Mouse (Mus musculus): ENCODE data around the gene Atp2a3. TPM values are rescaled to one million over a fixed set of nuclear protein-coding genes. Genes with fewer than 3 reads are reported as not detected.
A peak's percentile ranks its signal among the peaks of the same experiment; 100 is the strongest.

Atp2a3 gene
- total RNA-seq (2018; cell fraction: chromatin; rRNA removed), result 10 to 100 TPM in 12 of 26 experiments, 1 to 10 TPM in 14; 1.8 to 23.6 (median 9.8) TPM
- 10 to 100 TPM in 12 of 26 experiments, 1 to 10 TPM in 14; 1.8 to 22.6 (median 8.3) TPM for total RNA-seq (2018; cell fraction: cytosol; rRNA removed)
- 10 to 100 TPM in 18 of 26 experiments, 1 to 10 TPM in 8; 4.8 to 27.7 (median 15.6) TPM for total RNA-seq (2018; cell fraction: nucleus; rRNA removed)
- polyA plus RNA-seq (2018), result 5.0 to 11.9 TPM (median 5.1 TPM) in 3 replicates

DNA sequence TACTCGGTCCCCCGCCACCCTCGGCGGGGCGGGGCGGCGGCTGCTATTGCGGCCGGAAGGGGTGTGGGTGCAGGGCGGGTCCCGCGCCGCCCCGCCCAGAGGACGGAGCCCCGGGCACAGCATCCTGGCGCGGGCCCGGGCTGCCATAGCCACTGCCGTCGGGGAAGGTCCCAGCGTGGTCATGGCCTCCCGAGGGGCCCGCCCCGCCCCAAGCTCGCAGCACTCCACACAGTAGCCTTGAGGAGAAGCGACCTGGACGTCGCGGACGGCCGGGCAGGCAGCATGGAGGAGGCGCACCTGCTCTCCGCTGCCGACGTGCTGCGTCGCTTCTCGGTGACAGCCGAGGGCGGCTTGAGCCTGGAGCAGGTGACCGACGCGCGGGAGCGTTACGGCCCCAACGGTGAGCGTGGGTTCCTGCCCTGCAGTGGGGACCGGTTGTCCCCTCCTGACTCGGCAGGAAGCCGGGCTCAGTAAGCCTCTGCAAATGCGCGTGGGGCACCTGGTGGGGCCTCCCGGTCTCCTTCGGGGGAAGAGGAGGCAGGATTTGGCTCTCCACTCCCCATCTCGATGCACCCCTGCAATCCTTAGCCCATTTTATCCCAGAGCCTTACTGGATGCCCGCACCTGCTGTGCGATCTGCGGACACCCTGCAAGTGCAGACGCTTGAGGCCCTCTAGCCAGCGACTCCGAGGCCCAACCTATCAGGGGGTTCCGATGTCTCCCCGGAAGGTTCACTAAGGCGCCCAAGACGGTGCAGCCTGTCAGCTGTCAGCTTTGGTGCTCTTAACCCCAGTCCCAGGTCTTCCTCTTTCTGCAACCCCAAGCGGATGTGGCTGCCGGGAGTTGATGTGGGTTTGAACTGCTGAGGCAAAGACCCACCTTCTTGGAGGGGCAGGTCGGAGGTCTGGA, at the start of gene Atp2a3:
Gene Atp2a3 (plus strand): TSS at position 98 of the 909 bp plus-strand sequence.
- 2% methylated on average over 70 of the region's 70 CpGs for WGBS (ENCODE audit: missing documents)
- no peaks in the 10 kb centered on the region for H3K36me3 ChIP-seq (ENCODE audit: inconsistent target)
- peak within 1 kb of the TSS; percentile 66 for H3K4me3 ChIP-seq (ENCODE audit: inconsistent target)
- H3K27ac ChIP-seq, result peak within 1 kb of the TSS; percentile 61
- peaks cover 6% of the 10 kb centered on the region; the same call in 1 of the 2 replicates for H3K79me2 ChIP-seq (ENCODE audit: inconsistent target)

DNA sequence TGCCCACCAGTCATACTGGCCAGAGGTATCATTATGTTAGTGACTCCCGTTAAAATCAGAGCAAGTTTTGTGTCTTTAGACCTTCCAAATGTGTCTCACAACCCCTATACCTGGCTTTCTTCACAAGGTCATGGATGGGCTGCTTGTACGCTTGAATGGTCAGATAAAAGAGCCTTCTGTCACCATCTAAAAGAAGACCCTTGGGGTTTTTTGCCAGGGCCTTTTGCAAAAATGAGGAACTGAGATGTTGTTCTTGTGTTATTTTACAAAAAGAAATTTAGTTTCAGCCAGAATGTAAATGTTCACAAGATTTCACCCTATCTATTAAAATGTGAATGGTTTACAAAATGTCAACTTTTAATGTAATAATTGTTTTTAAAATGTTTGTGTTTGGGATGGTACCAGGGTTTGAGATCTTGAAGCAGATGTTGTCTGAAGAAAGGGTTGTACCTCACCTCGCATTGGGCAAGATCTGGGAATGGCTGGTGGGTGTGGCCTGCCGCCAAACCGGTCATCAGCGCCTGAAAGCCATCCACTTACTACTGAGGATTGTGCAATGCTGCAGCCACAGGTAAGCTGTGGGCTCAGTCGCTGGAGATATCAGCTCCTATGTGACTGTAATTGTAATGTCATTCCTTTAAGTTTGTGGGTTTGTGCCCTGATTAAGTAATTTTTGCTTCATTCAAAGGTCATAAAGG, 43.5 kb upstream of the Atp2a3 start:
- no peak overlapping the region for H3K4me3 ChIP-seq (ENCODE audit: inconsistent target)
- WGBS (ENCODE audit: missing documents), result 76% methylated on average over 4 of the region's 7 CpGs
- no peaks in the 10 kb centered on the region for H3K79me2 ChIP-seq (ENCODE audit: inconsistent target)
- no peak overlapping the region for H3K27ac ChIP-seq
- peaks cover 86% of the 10 kb centered on the region for H3K36me3 ChIP-seq (ENCODE audit: inconsistent target)

DNA sequence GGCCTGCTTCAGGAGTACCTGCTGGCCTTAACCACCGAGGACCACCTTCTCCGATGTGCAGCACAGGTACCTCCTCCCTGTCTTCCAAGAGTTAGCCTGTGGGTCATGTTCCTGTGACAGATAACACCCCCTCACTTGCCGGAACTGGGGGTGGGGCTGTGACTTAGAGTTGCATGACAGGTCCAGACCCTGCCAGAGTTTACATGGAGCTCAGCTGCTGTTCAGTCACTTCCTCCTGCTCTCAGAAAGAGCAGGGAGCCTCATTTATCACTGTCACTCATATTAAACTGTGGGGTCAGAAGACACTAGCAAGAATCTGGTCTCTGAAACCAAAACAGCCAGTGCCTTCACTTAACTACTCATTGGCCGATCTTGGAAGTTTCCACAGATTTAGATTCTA, 37.9 kb upstream of the Atp2a3 start:
- Histone ChIP-seq H3K4me3 (ENCODE audit: inconsistent target) (no peak overlapping the region), H3K79me2 (ENCODE audit: inconsistent target) (no peaks in the 10 kb centered on the region), H3K36me3 (ENCODE audit: inconsistent target) (peaks cover 61% of the 10 kb centered on the region), H3K27ac (no peak overlapping the region)
- 36% methylated on average over 4 of the region's 4 CpGs for WGBS (ENCODE audit: missing documents)

DNA sequence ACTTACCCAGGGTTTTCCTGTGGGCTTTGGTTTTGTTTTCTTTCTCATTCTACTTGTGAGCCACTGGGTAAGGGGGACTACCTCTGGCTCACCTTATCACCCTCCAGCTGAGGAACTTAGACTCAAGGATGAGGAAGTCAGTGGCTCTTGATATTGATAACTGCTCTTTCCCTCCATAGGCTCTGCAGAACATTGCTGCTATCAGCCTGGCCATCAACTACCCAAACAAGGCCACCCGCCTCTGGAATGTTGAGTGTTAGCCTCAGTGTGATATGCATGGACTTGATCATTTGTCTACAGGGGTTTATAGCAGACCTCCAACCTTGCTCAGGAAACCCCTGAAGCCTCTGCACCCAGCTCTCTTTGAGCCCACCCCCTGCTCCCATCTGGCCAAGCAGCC, 36.5 kb upstream of the Atp2a3 start:
- H3K36me3 ChIP-seq (ENCODE audit: inconsistent target), result peaks cover 48% of the 10 kb centered on the region
- no peak overlapping the region for H3K27ac ChIP-seq
- no peaks in the 10 kb centered on the region for H3K79me2 ChIP-seq (ENCODE audit: inconsistent target)
- no peak overlapping the region for H3K4me3 ChIP-seq (ENCODE audit: inconsistent target)
- 90% methylated on average over 1 of the region's 1 CpGs for WGBS (ENCODE audit: missing documents)

DNA sequence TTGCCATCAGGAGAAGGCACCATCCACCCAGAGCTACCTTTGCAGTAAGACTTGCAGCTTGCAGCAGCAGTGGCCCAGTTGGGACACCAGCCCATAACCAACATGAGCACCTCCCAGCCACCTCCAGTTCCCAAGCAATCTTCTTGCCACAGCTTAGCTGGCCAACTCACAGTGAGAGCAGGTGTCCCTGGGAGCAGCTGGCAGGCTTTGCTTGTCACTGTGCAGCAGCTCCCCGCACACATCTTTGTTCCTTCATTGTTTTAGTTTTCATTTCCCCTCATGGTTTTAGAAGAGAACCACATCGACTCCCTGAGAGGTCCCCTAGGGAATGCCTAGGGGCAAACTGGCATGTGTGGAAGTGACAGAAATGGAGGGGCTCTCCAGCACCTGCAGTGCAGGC, 35.9 kb upstream of the Atp2a3 start:
- WGBS (ENCODE audit: missing documents), result 45% methylated on average over 2 of the region's 2 CpGs
- H3K27ac ChIP-seq, result no peak overlapping the region
- H3K4me3 ChIP-seq (ENCODE audit: inconsistent target), result no peak overlapping the region
- no peaks in the 10 kb centered on the region for H3K79me2 ChIP-seq (ENCODE audit: inconsistent target)
- peaks cover 43% of the 10 kb centered on the region for H3K36me3 ChIP-seq (ENCODE audit: inconsistent target)

DNA sequence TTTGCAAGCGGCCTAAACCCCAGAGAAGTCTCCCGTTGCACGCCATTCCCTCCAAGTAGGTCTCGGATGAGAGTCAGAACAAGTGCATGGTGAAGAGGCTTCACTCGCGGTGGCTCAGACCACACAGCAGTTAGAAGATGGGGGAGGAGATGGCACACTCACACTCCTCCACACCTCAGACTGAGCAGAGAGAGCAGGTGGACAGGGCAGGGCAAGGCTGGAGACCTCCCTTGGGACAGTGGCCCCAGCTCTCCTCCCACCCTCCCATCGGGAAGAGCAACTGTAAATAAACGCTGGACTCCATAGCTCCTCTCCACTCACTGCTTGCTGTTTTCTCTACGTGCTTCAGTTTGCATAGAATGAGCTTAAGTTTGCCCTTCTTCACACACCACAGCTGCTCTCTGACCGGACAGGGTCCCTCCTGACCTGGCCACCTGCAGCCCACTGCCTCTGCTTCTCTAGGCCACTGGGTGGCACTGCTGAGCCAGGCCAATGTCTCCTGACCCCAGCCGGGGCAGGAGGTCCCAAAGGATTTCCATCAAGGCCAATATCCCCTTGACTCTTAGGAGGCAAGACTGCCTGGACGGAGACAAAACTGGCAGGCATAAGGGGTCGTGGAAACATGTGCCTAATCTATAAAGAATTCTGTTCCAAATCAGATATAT, 34.6 kb upstream of the Atp2a3 start:
- Histone ChIP-seq H3K79me2 (ENCODE audit: inconsistent target) (no peaks in the 10 kb centered on the region), H3K27ac (no peak overlapping the region), H3K4me3 (ENCODE audit: inconsistent target) (no peak overlapping the region), H3K36me3 (ENCODE audit: inconsistent target) (peaks cover 32% of the 10 kb centered on the region)
- 68% methylated on average over 13 of the region's 13 CpGs for WGBS (ENCODE audit: missing documents)

DNA sequence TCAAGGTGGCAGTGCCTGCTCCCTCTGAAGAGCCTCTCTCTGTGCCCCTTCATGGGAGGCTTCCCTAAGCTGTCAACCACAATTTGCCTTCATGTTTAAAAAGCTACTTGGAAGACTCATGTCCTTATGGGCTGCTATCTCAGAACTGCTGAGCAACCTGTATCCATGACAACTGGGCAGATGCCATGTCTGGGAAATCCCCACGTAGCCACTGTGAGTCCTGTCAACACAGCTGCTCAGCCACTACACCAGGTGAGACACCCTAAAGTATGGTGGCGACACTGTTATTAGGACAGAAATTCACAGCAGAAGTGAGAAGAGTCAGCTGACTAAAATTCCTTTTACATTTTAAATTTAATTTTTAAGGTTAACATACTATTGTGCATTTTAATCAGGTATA, 32.5 kb upstream of the Atp2a3 start:
- no peak overlapping the region for H3K27ac ChIP-seq
- WGBS (ENCODE audit: missing documents), result 89% methylated on average over 2 of the region's 2 CpGs
- H3K4me3 ChIP-seq (ENCODE audit: inconsistent target), result no peak overlapping the region
- peaks cover 20% of the 10 kb centered on the region for H3K36me3 ChIP-seq (ENCODE audit: inconsistent target)
- no peaks in the 10 kb centered on the region for H3K79me2 ChIP-seq (ENCODE audit: inconsistent target)

DNA sequence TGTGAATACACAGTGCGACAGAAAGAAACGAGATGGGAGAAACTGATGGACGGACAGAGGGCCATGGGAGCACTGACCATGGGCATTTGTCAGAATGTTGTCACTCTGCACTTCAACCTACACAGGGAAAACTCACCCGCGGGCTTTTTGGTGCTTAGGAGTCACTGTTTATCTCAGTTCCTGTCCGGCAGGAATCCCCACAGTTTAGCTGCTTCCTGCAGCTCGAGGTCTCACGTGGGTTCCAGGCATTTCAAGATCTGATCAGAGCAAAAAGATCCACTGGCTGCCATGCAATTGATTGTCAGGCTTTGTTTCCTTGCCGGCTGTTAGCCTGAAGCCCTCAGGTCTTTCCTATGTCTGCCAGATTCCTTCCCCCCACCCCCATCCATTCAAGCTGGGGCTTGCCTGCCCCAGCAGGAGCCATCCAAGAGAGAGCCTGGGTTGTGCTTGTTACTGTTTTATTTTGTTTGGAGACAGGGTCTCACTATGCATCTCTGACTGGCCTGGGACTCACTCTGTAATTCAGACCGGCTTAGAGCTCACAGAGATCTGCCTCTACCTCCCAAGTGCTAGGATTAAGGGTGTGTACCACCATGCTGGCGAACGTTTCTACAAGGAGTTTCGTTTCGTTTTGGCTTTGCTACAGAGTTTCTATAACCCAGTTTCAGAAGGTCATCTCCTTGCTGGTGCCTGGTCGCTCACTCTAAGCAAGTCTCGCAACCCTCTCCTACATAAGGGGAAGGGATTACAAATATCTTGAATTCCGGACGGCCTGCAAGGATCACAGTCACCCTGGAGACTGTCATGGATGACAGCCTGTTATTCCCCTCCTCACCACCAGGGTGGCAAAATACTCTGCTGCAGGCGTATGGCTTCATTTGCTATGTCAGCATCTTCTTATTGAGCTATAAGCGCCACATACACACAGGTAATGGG, 20.5 kb upstream of the Atp2a3 start:
- peak overlapping the region; percentile 28 for H3K4me3 ChIP-seq (ENCODE audit: inconsistent target)
- 42% methylated on average over 20 of the region's 20 CpGs for WGBS (ENCODE audit: missing documents)
- H3K79me2 ChIP-seq (ENCODE audit: inconsistent target), result no peaks in the 10 kb centered on the region
- peak overlapping the region; percentile 19; the same call in 1 of the 2 replicates for H3K27ac ChIP-seq
- H3K36me3 ChIP-seq (ENCODE audit: inconsistent target), result no peaks in the 10 kb centered on the region

DNA sequence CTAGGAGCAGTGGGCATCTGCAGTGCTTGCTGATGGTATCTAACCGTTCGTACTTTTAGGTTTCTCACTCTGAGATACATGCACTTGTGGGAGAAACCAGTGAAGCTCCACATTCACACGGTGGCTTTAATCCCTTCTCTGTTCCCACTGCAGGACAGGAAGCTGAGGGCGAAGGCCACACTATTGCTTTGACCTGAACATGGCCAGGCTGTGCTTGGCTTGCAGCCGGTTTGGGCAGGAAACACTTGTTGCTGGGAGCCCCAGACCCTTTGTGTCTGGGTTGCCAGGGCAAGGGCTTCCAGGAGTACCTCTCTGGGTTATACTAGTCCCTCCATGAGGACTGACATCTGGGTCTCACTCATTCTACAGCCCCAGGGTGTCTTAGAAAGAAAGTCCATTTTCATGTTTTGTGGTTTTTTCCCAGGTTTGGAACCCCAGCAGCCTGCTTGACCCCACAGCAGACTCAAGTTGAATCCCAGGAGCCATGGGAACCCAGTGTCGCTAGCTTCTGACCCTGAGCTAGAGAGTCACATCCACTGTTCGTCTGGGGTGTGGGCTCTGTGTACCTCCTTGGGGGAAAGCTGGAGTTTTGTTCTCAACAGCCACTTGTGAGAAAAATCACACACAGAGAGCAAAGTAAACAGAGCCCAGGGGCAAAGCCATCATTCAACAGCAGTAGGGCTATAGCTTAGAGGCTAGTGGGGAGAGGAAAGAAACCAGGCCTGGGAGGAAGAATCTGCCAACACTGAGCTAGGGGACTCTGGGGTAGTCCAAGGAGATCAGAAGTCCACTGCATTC, 15.8 kb upstream of the Atp2a3 start:
- Histone ChIP-seq H3K27ac (peak overlapping the region; percentile 79), H3K36me3 (ENCODE audit: inconsistent target) (no peaks in the 10 kb centered on the region), H3K79me2 (ENCODE audit: inconsistent target) (no peaks in the 10 kb centered on the region), H3K4me3 (ENCODE audit: inconsistent target) (no peak overlapping the region)
- WGBS (ENCODE audit: missing documents), result 61% methylated on average over 7 of the region's 7 CpGs

DNA sequence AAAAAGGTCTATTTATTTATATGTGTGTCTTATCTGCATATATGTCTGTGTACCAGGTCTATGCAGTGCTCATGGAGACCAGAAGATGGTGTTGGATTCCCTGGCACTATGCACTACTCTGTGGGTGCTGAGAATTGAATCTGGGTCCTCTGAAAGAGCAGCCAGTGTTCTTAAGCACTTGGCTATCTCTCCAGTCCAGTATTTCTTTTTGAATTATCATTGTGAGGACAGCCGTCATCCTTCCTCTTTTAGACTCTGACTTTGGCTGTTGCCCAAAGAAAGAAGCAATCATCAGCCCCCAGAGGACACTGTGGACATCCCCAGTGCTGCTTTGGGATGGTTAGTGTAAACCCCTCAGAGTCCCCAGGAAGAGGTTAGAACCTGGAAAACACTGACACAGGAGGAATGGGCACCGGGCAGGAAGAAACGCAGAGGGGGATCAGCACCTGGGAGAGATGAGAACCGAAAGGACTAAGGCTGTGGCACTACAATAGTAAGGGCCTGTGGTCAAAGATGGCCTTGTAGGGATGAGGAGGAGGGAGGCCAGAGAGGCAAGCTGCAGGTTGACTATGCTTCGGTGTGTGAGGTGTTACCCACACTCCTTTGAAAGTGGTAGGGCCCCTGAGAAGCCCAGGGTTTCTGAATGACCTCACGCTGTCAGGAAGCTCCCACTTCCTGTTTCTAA, 15.0 kb upstream of the Atp2a3 start:
- H3K27ac ChIP-seq, result peak overlapping the region; percentile 79
- no peaks in the 10 kb centered on the region for H3K79me2 ChIP-seq (ENCODE audit: inconsistent target)

DNA sequence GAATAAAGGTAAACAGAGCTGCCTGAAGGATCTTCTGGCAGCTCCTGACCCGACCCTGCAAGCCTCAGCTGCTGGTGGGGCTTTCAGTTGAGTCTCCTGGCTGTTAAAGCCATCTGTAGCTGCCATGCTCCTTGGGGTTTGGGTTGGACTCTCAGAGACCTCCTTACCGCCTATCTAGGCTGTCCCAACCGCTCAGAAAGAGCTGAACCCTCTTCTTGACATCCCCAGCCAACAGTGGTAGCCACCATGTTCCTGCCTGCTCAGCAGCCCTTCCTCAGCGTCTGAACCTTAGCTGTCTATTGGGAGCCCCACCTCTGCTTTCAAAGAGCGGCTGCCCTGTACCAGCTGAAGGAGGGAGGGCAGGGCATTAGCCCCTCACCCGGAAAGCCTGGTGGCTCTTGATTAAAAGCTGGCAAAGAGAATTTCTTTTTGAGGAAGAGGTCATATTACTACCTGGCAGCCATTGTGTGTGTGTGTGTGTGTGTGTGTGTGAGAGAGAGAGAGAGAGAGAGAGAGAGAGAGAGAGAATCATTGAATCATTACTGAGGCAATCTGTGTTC, 14.3 kb upstream of the Atp2a3 start:
- Histone ChIP-seq H3K79me2 (ENCODE audit: inconsistent target) (no peaks in the 10 kb centered on the region), H3K4me3 (ENCODE audit: inconsistent target) (no peak overlapping the region), H3K27ac (peak overlapping the region; percentile 79), H3K36me3 (ENCODE audit: inconsistent target) (no peaks in the 10 kb centered on the region)
- WGBS (ENCODE audit: missing documents), result 9% methylated on average over 6 of the region's 6 CpGs

More for the DNA sequence above, 15.0 kb upstream of the Atp2a3 start:
- WGBS (ENCODE audit: missing documents), result 4% methylated on average over 6 of the region's 6 CpGs
- no peaks in the 10 kb centered on the region for H3K36me3 ChIP-seq (ENCODE audit: inconsistent target)
- H3K4me3 ChIP-seq (ENCODE audit: inconsistent target), result no peak overlapping the region

DNA sequence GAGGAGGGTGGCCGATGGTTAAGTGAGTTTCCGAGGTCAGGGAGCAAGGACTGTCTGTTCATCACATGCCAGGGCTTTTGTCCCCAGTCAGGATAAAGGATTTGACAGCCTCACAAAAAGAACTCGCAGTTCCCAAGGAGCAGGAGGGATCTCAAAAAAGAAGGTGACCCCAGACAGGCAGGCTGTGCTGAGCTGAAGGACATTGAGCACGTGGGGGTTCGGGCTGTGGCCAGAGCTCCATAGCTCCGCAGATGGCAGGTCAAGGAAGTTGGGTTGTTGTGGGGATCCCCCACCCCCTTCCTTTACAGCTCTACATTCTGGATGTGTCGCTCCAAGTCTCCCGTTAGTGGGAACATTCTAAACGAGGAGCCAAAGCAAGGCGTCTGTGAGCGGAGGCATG, 13.1 kb upstream of the Atp2a3 start:
- H3K27ac ChIP-seq, result no peak overlapping the region
- H3K79me2 ChIP-seq (ENCODE audit: inconsistent target), result no peaks in the 10 kb centered on the region
- H3K36me3 ChIP-seq (ENCODE audit: inconsistent target), result no peaks in the 10 kb centered on the region
- WGBS (ENCODE audit: missing documents), result 98% methylated on average over 11 of the region's 11 CpGs
- no peak overlapping the region for H3K4me3 ChIP-seq (ENCODE audit: inconsistent target)

Measured in macrophage (primary cell).